Mouse (Mus musculus) midbrain, embryonic 16.5 days (tissue): Measurements from ENCODE around the gene Mgrn1. TPM values are rescaled to one million over a fixed set of nuclear protein-coding genes. Genes with fewer than 3 reads are reported as not detected.

Experiments
- ATAC-seq: fragments of 200-750 bp; cut with Nextera tagmentation; 2 replicates; pipeline ENCODE4 v1.8.0; 2017; ENCODE audit warnings: moderate TSS enrichment
- H3K27ac ChIP-seq: fragments of 300-500 bp; sonication (generic); 2 replicates; pipeline ENCODE4 v1.5.1; 2014; ENCODE audit warnings: mild to moderate bottlenecking, low read length, mixed read lengths
- H3K27me3 ChIP-seq: fragments of 300-500 bp; sonication (generic); 2 replicates; pipeline ENCODE4 v1.6.1; 2014; ENCODE audit warnings: low read depth, low read length, mixed read lengths; ENCODE audit not compliant: control insufficient read depth, insufficient read depth
- H3K36me3 ChIP-seq: fragments of 300-500 bp; sonication (generic); 2 replicates; pipeline ENCODE4 v1.6.1; 2014; ENCODE audit warnings: mild to moderate bottlenecking, low read length, moderate library complexity, mixed read lengths; ENCODE audit not compliant: control insufficient read depth, insufficient read depth
- H3K4me1 ChIP-seq: fragments of 300-500 bp; sonication (generic); 2 replicates; pipeline ENCODE4 v1.6.1; 2014; ENCODE audit warnings: mild to moderate bottlenecking, low read length, mixed read lengths; ENCODE audit not compliant: control insufficient read depth, insufficient read depth
- H3K4me2 ChIP-seq: fragments of 300-500 bp; sonication (generic); 2 replicates; pipeline ENCODE4 v1.6.1; 2014; ENCODE audit warnings: mild to moderate bottlenecking, low read length, mixed read lengths
- H3K4me3 ChIP-seq: fragments of 300-500 bp; sonication (generic); 2 replicates; pipeline ENCODE4 v1.5.1; 2014; ENCODE audit warnings: low read depth, mild to moderate bottlenecking, low read length, moderate library complexity, mixed read lengths
- H3K9ac ChIP-seq: fragments of 300-500 bp; sonication (generic); 2 replicates; pipeline ENCODE4 v1.6.1; 2014; ENCODE audit warnings: low read depth, low read length, mixed read lengths
- H3K9me3 ChIP-seq: fragments of 300-500 bp; sonication (generic); replicated peaks from 2 replicates; pipeline ENCODE4 v1.6.1; 2014; ENCODE audit warnings: mild to moderate bottlenecking, low read length, mixed read lengths; ENCODE audit not compliant: control insufficient read depth, poor library complexity, severe bottlenecking
- WGBS: fragments of 180-500 bp; shearing (Covaris S2); extraction: QIAGEN DNeasy Blood & Tissue Kit; methylation state at CpG from one replicate; pipeline ENCODE4 v1.1.7; 2014; 5-methylcytosine and 5-hydroxymethylcytosine counted together
- polyA plus RNA-seq: library from polyadenylated mRNA; unstranded; fragments of >200 nt; fragmentation: Nextera tagmentation; extraction: Ambion mirVana; gene quantifications from 2 replicates; pipeline ENCODE4 v1.2.1, GENCODE M21; 2015

The Mgrn1 gene
- polyA plus RNA-seq, 1 experiment from 2014 or later, result 126 TPM

DNA sequence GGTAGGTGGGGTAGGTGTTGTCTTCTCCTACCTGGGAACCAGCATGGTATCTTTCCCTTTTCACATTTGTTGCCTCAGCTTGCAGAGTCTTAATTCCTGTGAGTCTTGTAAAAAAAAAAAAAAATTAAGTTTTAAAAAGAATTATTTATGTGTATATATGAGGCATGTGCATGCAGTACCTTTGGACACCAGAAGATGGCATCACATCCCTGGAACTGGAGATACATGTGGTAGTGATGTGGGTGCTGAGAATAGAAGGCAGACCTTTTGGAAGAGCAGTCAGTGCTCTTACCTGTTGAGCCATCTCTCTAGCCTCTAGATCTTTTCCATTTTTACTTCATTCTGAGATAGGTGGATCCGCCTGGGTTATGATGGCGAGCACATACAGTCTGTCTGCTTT lies 23.7 kb downstream of the Mgrn1 start:
- Histone ChIP-seq H3K36me3 (peaks cover 28% of the 10 kb centered on the region), H3K4me3 (no peak overlapping the region), H3K9me3 (no peaks in the 10 kb centered on the region), H3K9ac (no peak overlapping the region), H3K27me3 (no peaks in the 10 kb centered on the region), H3K27ac (no peak overlapping the region), H3K4me2 (no peak overlapping the region), H3K4me1 (no peaks in the 10 kb centered on the region)
- ATAC-seq, result no peak
- 100% methylated on average over 2 of the region's 2 CpGs for WGBS

DNA sequence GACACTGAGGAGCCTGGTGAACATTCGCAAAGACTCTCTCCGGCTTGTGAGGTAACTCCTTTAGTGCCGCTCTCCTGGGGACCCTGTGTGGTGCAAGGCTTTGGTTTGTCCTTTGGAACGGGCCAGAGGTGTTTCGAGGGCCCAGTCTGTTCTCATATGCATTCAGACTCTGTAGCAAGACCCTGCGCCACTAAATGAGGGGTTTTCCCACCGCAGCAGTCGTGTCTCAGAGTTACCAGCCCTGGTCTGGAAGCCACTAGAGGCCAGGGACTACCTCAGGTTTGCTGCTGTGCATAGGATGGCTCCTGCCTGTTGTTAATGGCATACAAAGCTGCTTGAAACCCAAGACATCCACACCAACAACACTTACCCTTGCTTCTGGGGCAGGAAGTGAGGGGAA lies 24.7 kb downstream of the Mgrn1 start:
- no peak overlapping the region for H3K4me3 ChIP-seq
- no peak for ATAC-seq
- H3K27ac ChIP-seq, result no peak overlapping the region
- H3K4me2 ChIP-seq, result no peak overlapping the region
- H3K9ac ChIP-seq, result no peak overlapping the region
- no peaks in the 10 kb centered on the region for H3K27me3 ChIP-seq
- H3K4me1 ChIP-seq, result no peaks in the 10 kb centered on the region
- WGBS, result 95% methylated on average over 8 of the region's 8 CpGs
- peaks cover 28% of the 10 kb centered on the region for H3K36me3 ChIP-seq
- no peaks in the 10 kb centered on the region for H3K9me3 ChIP-seq

DNA sequence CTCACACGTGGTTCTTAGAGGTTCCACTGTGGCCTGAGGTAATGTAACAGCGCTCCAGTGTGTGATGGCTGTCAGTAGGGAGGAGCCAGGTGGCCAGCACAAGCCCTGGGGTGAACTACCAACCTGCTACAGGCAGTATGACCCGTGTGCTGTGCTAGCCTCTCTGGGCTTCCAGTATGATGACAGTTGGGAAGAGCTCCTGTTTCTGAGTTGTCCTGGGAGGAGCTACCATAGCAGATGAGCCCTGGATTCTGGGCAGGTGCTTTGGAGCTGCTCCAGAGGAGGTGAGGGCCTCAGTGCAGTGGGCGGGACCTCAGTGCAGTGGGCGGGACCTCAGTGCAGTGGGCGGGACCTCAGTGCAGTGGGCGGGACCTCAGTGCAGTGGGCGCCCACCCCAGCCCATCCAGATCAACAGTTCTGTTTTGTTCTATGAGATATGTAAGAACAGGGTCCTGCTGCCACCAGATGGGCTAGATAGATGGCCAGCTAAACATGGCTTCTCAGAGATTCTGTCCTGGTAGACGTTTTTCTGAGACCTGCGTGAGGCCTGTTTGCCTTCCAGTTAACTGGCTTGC lies 26.1 kb downstream of the Mgrn1 start:
- H3K4me2 ChIP-seq, result no peak overlapping the region
- 75% methylated on average over 10 of the region's 10 CpGs for WGBS
- no peak overlapping the region for H3K9ac ChIP-seq
- ATAC-seq, result no peak
- H3K36me3 ChIP-seq, result peaks cover 41% of the 10 kb centered on the region
- no peak overlapping the region for H3K4me3 ChIP-seq
- H3K4me1 ChIP-seq, result no peaks in the 10 kb centered on the region
- no peaks in the 10 kb centered on the region for H3K9me3 ChIP-seq
- no peak overlapping the region for H3K27ac ChIP-seq
- H3K27me3 ChIP-seq, result no peaks in the 10 kb centered on the region

DNA sequence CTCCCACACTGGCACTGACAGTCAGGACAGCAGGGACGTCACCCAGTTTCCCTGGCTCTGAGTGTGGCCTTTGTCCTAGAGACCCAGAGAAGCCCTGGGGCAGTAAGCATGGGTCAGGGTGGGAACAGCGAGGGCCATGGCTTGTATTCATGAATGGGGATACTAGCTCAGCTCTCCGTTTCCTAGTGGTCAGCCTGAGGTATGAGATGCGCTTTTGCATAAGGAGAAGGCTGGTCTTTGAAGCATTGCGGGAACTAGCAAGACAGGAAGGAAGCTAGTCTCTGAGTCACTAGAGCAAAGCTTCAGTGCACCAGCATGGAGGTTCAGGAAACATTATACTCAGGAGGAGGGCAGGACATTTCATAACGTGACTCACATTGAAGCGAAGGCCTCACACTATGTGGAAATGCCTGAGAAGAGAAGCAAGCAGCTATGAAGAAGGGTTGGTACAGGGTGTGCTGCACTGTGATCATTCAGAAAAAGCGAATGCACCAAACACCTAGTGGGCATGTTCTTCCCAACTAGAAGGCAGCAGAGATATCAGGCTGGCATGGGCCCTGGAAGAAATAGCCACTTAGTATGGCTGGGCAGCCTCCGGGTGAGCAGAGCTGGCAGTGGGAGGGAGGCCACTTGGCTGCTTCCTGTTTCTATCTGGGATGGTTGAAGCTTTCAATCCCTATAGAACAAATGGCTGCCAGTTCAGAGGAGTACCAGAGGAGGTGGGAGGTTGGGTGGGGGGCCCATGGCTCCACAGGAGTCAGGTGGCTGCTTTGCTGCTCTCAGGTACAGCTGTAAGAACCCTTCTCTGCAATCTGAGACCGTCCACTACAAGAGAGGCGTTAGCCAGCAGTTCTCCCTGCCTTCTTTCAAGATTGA lies 27.1 kb downstream of the Mgrn1 start:
- H3K36me3 ChIP-seq, result peaks cover 42% of the 10 kb centered on the region
- H3K9me3 ChIP-seq, result no peaks in the 10 kb centered on the region
- H3K4me1 ChIP-seq, result no peaks in the 10 kb centered on the region
- no peaks in the 10 kb centered on the region for H3K27me3 ChIP-seq
- peak overlapping the region; percentile 40 for H3K27ac ChIP-seq
- no peak overlapping the region for H3K4me2 ChIP-seq
- H3K9ac ChIP-seq, result no peak overlapping the region
- peak; percentile 32; the same call in 1 of the 2 replicates for ATAC-seq
- WGBS, result 80% methylated on average over 11 of the region's 11 CpGs
- H3K4me3 ChIP-seq, result no peak overlapping the region

DNA sequence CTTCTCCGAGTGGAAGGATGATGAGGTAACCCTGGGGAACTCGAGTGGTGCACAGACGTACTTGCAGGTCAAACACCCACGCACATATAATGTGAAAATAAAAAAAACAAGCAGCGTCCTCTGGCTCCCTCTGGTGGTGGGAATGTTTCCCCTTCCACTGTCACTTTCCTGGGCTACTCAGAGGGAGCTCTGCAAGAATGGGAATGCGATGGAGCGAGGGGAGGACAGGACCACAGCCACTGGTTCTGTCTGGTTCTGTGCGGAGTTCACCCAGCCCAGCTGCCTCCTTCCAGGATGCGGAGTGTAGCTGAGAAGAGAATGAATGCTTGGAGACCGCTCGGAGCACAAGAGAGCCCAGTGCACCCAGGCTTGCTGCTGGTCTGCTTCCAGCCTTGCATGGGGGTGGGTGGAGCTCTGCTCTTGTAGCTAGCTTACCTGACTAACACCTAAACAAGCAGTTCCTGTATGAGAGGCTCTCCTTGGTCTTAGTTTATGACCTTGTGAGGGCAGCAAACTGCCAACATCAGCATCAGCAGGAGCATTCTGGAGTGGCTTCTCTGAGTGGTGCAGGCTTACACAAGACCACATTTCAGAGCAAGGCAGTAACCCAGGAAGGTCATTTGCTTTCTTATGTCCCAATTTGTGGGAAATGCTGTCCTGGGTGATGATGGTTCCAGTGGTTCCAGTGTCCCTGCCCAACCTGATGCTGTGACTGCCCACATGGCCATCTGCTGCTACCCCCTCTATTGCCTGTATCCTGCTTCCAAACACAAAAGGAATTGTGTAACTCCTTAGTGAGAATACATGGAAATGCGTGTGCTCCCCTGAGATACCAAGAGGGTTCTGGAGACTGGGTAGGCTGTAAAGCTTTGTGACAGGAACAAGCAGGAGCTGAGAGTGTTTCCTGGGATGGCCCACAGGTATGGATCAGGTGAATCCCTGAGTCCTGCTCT lies 28.0 kb downstream of the Mgrn1 start:
- 33% methylated on average over 12 of the region's 12 CpGs for WGBS
- H3K36me3 ChIP-seq, result peaks cover 42% of the 10 kb centered on the region

DNA sequence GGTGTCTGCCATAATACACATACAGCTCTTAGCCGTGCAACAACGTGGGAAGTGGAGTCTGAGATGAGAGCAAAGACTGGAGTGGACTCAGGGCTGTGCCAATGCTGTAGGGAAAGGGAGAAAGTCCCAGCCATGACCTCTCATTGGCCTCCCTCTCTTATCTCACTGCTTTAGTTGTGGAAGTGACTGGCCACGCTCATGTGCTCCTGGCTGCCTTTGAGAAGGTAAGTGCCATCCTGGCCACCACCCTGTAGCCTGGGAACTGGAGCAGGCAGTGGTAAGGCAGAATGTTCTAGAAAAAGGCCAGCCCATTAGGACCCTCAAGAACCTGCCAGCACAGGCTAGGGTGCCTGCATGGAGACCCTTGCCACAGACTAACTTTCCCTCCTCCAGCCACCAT lies 29.9 kb downstream of the Mgrn1 start:
- no peak overlapping the region for H3K9ac ChIP-seq
- no peaks in the 10 kb centered on the region for H3K27me3 ChIP-seq
- peaks cover 31% of the 10 kb centered on the region for H3K36me3 ChIP-seq
- no peak for ATAC-seq
- no peaks in the 10 kb centered on the region for H3K9me3 ChIP-seq
- WGBS, result 89% methylated on average over 3 of the region's 3 CpGs
- no peak overlapping the region for H3K4me2 ChIP-seq
- H3K4me1 ChIP-seq, result no peaks in the 10 kb centered on the region
- H3K27ac ChIP-seq, result no peak overlapping the region
- no peak overlapping the region for H3K4me3 ChIP-seq

More for the DNA sequence above, 28.0 kb downstream of the Mgrn1 start:
- Histone ChIP-seq H3K4me1 (no peaks in the 10 kb centered on the region), H3K9me3 (no peaks in the 10 kb centered on the region), H3K27me3 (no peaks in the 10 kb centered on the region), H3K4me2 (no peak overlapping the region), H3K9ac (no peak overlapping the region), H3K27ac (no peak overlapping the region; the same call in 1 of the 2 replicates), H3K4me3 (no peak overlapping the region)
- ATAC-seq, result peak; percentile 55; the same call in 1 of the 2 replicates

DNA sequence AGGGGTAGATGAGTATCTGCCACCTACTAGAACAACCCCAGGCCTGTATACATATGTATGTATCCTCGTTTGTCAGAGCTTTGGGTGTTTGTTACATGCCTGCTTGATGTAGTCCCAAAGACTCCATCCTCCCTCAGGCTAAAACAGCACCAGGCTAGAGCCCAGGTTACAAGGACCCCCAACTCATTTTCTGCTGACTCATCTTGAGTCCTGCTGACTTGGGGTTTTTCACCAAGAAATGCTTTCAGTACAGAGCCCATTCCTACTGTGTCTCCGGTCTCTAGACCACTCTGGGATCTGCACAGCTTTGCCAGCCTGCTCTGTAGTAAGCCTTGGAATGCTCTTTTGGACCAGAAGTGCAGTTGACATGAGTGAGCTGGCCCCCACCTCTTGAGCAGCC lies 30.6 kb downstream of the Mgrn1 start:
- H3K9ac ChIP-seq, result no peak overlapping the region
- no peak overlapping the region for H3K4me2 ChIP-seq
- no peak for ATAC-seq
- H3K4me1 ChIP-seq, result no peaks in the 10 kb centered on the region
- no peaks in the 10 kb centered on the region for H3K9me3 ChIP-seq
- 87% methylated on average over 2 of the region's 2 CpGs for WGBS
- H3K36me3 ChIP-seq, result peaks cover 25% of the 10 kb centered on the region
- no peaks in the 10 kb centered on the region for H3K27me3 ChIP-seq
- no peak overlapping the region for H3K27ac ChIP-seq
- H3K4me3 ChIP-seq, result no peak overlapping the region

DNA sequence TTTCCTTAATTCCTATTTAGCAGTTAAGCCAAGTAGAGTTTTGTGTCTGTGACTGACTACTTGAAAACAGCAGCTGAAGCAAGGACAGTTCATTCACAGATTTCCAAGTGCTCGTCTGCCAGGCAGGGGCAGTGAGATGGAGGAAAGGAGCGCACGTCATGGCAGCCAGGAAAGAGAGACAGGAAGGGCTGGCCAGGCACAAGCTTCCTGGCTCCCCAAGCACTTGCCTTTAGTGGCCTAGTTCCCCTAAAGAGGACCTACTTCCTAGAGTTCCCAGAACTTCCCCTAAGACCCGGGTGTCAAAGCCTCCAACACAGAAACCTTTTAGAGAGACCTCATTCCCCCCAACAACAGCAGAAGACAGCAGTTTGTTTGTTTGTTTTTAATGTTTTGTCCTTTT lies 34.5 kb downstream of the Mgrn1 start:
- peaks cover 35% of the 10 kb centered on the region for H3K36me3 ChIP-seq
- H3K4me2 ChIP-seq, result no peak overlapping the region
- no peak overlapping the region for H3K27ac ChIP-seq
- H3K9ac ChIP-seq, result no peak overlapping the region
- H3K4me3 ChIP-seq, result no peak overlapping the region
- H3K4me1 ChIP-seq, result no peaks in the 10 kb centered on the region
- no peaks in the 10 kb centered on the region for H3K9me3 ChIP-seq
- WGBS, result 90% methylated on average over 4 of the region's 4 CpGs
- no peaks in the 10 kb centered on the region for H3K27me3 ChIP-seq
- no peak for ATAC-seq
